Mouse (Mus musculus): ENCODE data around the gene Syt9. TPM values are rescaled to one million over a fixed set of nuclear protein-coding genes. Genes with fewer than 3 reads are reported as not detected.

Gene Syt9
- 5.0 and 6.2 TPM in 2 replicates for polyA plus RNA-seq (2016; fragmentation: Nextera tagmentation; extraction: Ambion mirVana)

- under 1% methylated on average over 85 of the region's 102 CpGs for WGBS
- H3K36me3 ChIP-seq, result no peaks in the 10 kb centered on the region
- peak within 1 kb of the TSS; percentile 62 for H3K4me3 ChIP-seq
- H3K9me3 ChIP-seq, result no peaks in the 10 kb centered on the region
- ATAC-seq (ENCODE audit: insufficient number of reproducible peaks, insufficient read depth, low FRiP score, low TSS enrichment), result peak; percentile 82
- no peak within 1 kb of the TSS for H3K27ac ChIP-seq
- peak within 1 kb of the TSS; percentile 56 for H3K9ac ChIP-seq
- H3K4me1 ChIP-seq, result no peaks in the 10 kb centered on the region
- H3K4me2 ChIP-seq (replicated peaks), result peak within 1 kb of the TSS; percentile 99
- peaks cover 46% of the 10 kb centered on the region for H3K27me3 ChIP-seq
These were observed at the start of gene Syt9 for GRCm38 (mm10) chr7:107370232-107371125. TSS of gene Syt9 (plus strand) at chr7:107370728.

GRCm38 (mm10) chr7:107339013-107339412, 31.5 kb upstream of the Syt9 start:
- H3K36me3 ChIP-seq, result no peaks in the 10 kb centered on the region
- H3K27ac ChIP-seq, result no peak overlapping the region
- no peak overlapping the region for H3K4me3 ChIP-seq
- 80% methylated on average over 5 of the region's 5 CpGs for whole genome bisulfite sequencing
- no peak overlapping the region for H3K9ac ChIP-seq
- no peaks in the 10 kb centered on the region for H3K27me3 ChIP-seq
- H3K4me1 ChIP-seq, result no peaks in the 10 kb centered on the region
- no peak for ATAC-seq (ENCODE audit: insufficient number of reproducible peaks, insufficient read depth, low FRiP score, low TSS enrichment)
- no peaks in the 10 kb centered on the region for H3K9me3 ChIP-seq
- no peak overlapping the region for H3K4me2 ChIP-seq (replicated peaks)

- 49% methylated on average over 3 of the region's 3 CpGs for WGBS
- no peak overlapping the region for H3K9ac ChIP-seq
- no peaks in the 10 kb centered on the region for H3K36me3 ChIP-seq
- no peaks in the 10 kb centered on the region for H3K27me3 ChIP-seq
- H3K4me2 ChIP-seq (replicated peaks), result no peak overlapping the region
- no peak for ATAC-seq (ENCODE audit: insufficient number of reproducible peaks, insufficient read depth, low FRiP score, low TSS enrichment)
- H3K9me3 ChIP-seq, result no peaks in the 10 kb centered on the region
- H3K27ac ChIP-seq, result no peak overlapping the region
- no peaks in the 10 kb centered on the region for H3K4me1 ChIP-seq
- no peak overlapping the region for H3K4me3 ChIP-seq
These were observed 30.9 kb upstream of the Syt9 start for GRCm38 (mm10) chr7:107339560-107340057.

GRCm38 (mm10) chr7:107340221-107340620, 30.3 kb upstream of the Syt9 start:
- no peak overlapping the region for H3K9ac ChIP-seq
- no peak for ATAC-seq (ENCODE audit: insufficient number of reproducible peaks, insufficient read depth, low FRiP score, low TSS enrichment)
- H3K9me3 ChIP-seq, result no peaks in the 10 kb centered on the region
- no peaks in the 10 kb centered on the region for H3K27me3 ChIP-seq
- H3K4me2 ChIP-seq (replicated peaks), result no peak overlapping the region
- no peaks in the 10 kb centered on the region for H3K4me1 ChIP-seq
- WGBS, result 59% methylated on average over 1 of the region's 1 CpGs
- no peaks in the 10 kb centered on the region for H3K36me3 ChIP-seq
- H3K4me3 ChIP-seq, result no peak overlapping the region
- H3K27ac ChIP-seq, result no peak overlapping the region

DNA sequence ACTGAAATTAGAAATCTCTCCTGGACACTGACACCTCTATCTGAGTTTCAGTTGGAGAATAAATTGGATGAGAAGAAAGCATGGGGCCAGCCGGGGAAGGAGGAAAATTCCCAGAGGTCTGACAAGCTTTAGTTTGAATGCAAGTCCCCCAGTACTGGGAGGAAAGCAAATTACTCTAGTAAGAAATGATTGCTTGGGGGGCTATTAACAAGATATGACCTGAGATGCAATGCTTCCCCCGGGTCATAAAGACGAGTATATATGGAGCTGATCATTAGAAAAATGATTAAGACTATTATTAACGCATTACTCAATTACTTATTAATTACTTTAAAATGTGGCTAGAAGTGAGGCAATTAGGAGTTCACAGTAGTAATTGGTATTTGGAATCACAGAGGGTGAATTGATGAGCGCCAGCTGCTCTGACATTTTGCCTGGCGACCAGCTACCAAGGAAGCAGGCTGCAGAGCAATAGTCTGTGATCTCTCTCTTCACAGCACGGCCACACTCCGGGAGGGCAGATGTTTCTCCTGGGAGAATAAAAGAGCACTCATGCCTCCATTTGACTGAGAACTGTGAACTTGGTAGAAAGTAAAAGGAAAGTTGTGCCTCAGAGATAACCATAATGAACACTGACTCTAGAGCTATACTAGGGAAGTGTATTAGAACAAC, 28.9 kb upstream of the Syt9 start:
- H3K4me3 ChIP-seq, result no peak overlapping the region
- WGBS, result 57% methylated on average over 8 of the region's 8 CpGs
- no peaks in the 10 kb centered on the region for H3K27me3 ChIP-seq
- H3K9ac ChIP-seq, result no peak overlapping the region
- no peak for ATAC-seq (ENCODE audit: insufficient number of reproducible peaks, insufficient read depth, low FRiP score, low TSS enrichment)
- no peak overlapping the region for H3K4me2 ChIP-seq (replicated peaks)
- H3K9me3 ChIP-seq, result no peaks in the 10 kb centered on the region
- no peaks in the 10 kb centered on the region for H3K4me1 ChIP-seq
- H3K36me3 ChIP-seq, result no peaks in the 10 kb centered on the region
- H3K27ac ChIP-seq, result no peak overlapping the region

- 70% methylated on average over 1 of the region's 1 CpGs for WGBS
- Histone ChIP-seq H3K27me3 (no peaks in the 10 kb centered on the region), H3K4me3 (no peak overlapping the region), H3K9ac (no peak overlapping the region), H3K4me1 (no peaks in the 10 kb centered on the region), H3K4me2 (replicated peaks) (no peak overlapping the region), H3K36me3 (no peaks in the 10 kb centered on the region), H3K27ac (no peak overlapping the region), H3K9me3 (no peaks in the 10 kb centered on the region)
- ATAC-seq (ENCODE audit: insufficient number of reproducible peaks, insufficient read depth, low FRiP score, low TSS enrichment), result no peak
These were observed 21.3 kb upstream of the Syt9 start for GRCm38 (mm10) chr7:107349201-107349600.

GRCm38 (mm10) chr7:107362153-107362552, 8.4 kb upstream of the Syt9 start:
- H3K4me3 ChIP-seq, result no peak overlapping the region
- H3K9me3 ChIP-seq, result no peaks in the 10 kb centered on the region
- H3K9ac ChIP-seq, result no peak overlapping the region
- no peak for ATAC-seq (ENCODE audit: insufficient number of reproducible peaks, insufficient read depth, low FRiP score, low TSS enrichment)
- H3K27ac ChIP-seq, result no peak overlapping the region
- 91% methylated on average over 3 of the region's 3 CpGs for WGBS
- H3K27me3 ChIP-seq, result no peaks in the 10 kb centered on the region
- no peak overlapping the region for H3K4me2 ChIP-seq (replicated peaks)
- H3K36me3 ChIP-seq, result no peaks in the 10 kb centered on the region
- no peaks in the 10 kb centered on the region for H3K4me1 ChIP-seq

DNA sequence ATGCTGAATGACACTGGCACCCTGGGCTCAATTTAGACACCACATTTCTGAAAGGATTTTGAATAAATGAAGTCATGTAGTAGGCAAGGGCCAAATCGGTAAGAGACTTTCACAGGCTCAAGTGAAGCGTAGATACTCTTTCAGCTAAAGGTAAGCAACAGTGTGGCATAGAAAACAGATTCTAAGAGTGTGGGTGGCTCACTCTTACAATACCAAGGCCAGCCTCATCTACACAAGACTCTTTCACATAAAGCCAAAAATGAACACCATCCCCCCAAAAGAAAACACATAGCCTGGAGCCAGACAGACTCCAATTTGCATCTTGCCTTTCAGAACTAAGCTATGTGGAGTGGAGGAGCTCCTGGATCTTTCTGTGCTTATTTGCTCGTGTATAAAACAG, 7.9 kb upstream of the Syt9 start:
- Histone ChIP-seq H3K27me3 (no peaks in the 10 kb centered on the region), H3K9ac (no peak overlapping the region), H3K4me1 (no peaks in the 10 kb centered on the region), H3K4me2 (replicated peaks) (no peak overlapping the region), H3K36me3 (no peaks in the 10 kb centered on the region), H3K27ac (no peak overlapping the region), H3K9me3 (no peaks in the 10 kb centered on the region), H3K4me3 (no peak overlapping the region)
- 79% methylated on average over 3 of the region's 3 CpGs for WGBS
- no peak for ATAC-seq (ENCODE audit: insufficient number of reproducible peaks, insufficient read depth, low FRiP score, low TSS enrichment)

- Histone ChIP-seq H3K4me2 (replicated peaks) (peak overlapping the region; percentile 99), H3K4me1 (no peaks in the 10 kb centered on the region), H3K9me3 (no peaks in the 10 kb centered on the region), H3K4me3 (peak overlapping the region; percentile 62), H3K36me3 (no peaks in the 10 kb centered on the region), H3K9ac (peak overlapping the region; percentile 56), H3K27ac (no peak overlapping the region), H3K27me3 (peaks cover 46% of the 10 kb centered on the region)
- WGBS, result 3% methylated on average over 45 of the region's 45 CpGs
- peak; percentile 45; the same call in 1 of the 2 replicates for ATAC-seq (ENCODE audit: insufficient number of reproducible peaks, insufficient read depth, low FRiP score, low TSS enrichment)
These were observed 795 bp downstream of the Syt9 start for GRCm38 (mm10) chr7:107371126-107371920.

- Histone ChIP-seq H3K4me2 (replicated peaks) (no peak overlapping the region), H3K27ac (no peak overlapping the region), H3K27me3 (no peaks in the 10 kb centered on the region), H3K4me3 (no peak overlapping the region), H3K9ac (no peak overlapping the region), H3K36me3 (no peaks in the 10 kb centered on the region), H3K4me1 (no peaks in the 10 kb centered on the region), H3K9me3 (no peaks in the 10 kb centered on the region)
- ATAC-seq (ENCODE audit: insufficient number of reproducible peaks, insufficient read depth, low FRiP score, low TSS enrichment), result no peak
- WGBS, result 88% methylated on average over 5 of the region's 5 CpGs
These were observed 10.0 kb downstream of the Syt9 start for GRCm38 (mm10) chr7:107380562-107380961.

- no peaks in the 10 kb centered on the region for H3K9me3 ChIP-seq
- no peak overlapping the region for H3K27ac ChIP-seq
- no peaks in the 10 kb centered on the region for H3K4me1 ChIP-seq
- no peaks in the 10 kb centered on the region for H3K27me3 ChIP-seq
- H3K36me3 ChIP-seq, result no peaks in the 10 kb centered on the region
- no peak overlapping the region for H3K4me3 ChIP-seq
- no peak overlapping the region for H3K9ac ChIP-seq
- H3K4me2 ChIP-seq (replicated peaks), result no peak overlapping the region
- ATAC-seq (ENCODE audit: insufficient number of reproducible peaks, insufficient read depth, low FRiP score, low TSS enrichment), result no peak
These were observed 19.1 kb downstream of the Syt9 start for GRCm38 (mm10) chr7:107389604-107390003.

All from embryonic facial prominence, embryonic 12.5 days (tissue).